Mouse (Mus musculus) olfactory bulb, adult 2 months (tissue): Measurements from ENCODE around the gene Uhrf1.

Experiments
- CTCF ChIP-seq: fragments of 200-500 bp; IDR thresholded peaks from 2 replicates; pipeline ENCODE4 v1.5.1; 2012; ENCODE audit warnings: low read depth, mild to moderate bottlenecking, low read length, moderate library complexity; ENCODE audit not compliant: insufficient read depth
- POLR2A ChIP-seq: fragments of 200-500 bp; IDR thresholded peaks from 2 replicates; pipeline ENCODE4 v1.6.1; 2012; ENCODE audit warnings: mild to moderate bottlenecking, low read depth, low read length, moderate library complexity; ENCODE audit not compliant: insufficient read depth

DNA sequence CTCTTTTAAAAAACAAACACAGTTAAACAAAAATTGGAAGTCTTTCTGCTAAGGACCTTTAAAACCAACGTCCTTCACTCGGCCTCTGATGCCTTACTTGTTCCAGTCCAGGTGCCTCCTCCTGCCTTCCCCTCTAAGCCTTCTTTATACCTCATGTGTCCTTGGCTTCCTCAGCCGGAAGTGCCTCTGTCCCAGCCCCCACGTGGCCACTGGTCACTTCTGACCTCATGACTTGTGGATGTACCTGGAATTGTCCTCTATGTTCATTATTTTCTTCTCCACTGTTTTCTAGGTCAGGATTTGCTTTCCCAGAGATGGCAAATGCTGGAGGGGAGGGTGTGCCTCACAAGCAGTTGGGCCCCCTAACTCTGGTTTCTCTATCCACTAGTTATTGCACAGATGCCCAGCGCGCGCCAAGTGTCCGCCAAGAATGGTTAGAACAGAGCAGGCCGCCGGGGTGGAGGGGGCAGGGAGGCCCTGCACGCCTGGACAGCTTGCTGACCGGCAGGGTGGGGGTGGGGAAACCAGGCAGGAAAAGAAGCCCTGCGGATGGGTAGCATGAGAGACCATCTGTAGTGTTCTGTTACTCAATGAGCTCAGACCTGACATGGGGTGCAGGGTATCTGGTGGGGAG is 641 bp upstream of the Uhrf1 start:
- no peak for TF ChIP-seq CTCF
- no peak for TF ChIP-seq POLR2A
